Mouse (Mus musculus): ENCODE measurements around the gene Dusp13. TPM values are rescaled to one million over a fixed set of nuclear protein-coding genes. Genes with fewer than 3 reads are reported as not detected.

Gene Dusp13
- total RNA-seq, 1 experiment from 2014 or later: not detected

- ATAC-seq (replicated peaks; ENCODE audit: low read depth, poor library complexity, severe bottlenecking): no peak
Observed at GRCm38 (mm10) chr14:21748142-21748870, 2.7 kb downstream of the Dusp13 start.

- ATAC-seq (replicated peaks; ENCODE audit: low read depth, poor library complexity, severe bottlenecking): no peak
Observed at GRCm38 (mm10) chr14:21747436-21748141, 3.4 kb downstream of the Dusp13 start.

GRCm38 (mm10) chr14:21746846-21747245 is 4.1 kb downstream of the Dusp13 start:
- no peak for ATAC-seq (replicated peaks; ENCODE audit: low read depth, poor library complexity, severe bottlenecking)

- no peak for ATAC-seq (replicated peaks; ENCODE audit: low read depth, poor library complexity, severe bottlenecking)
Observed at GRCm38 (mm10) chr14:21746251-21746650, 4.7 kb downstream of the Dusp13 start.

- peak; percentile 77 for ATAC-seq (replicated peaks; ENCODE audit: low read depth, poor library complexity, severe bottlenecking)
Observed at GRCm38 (mm10) chr14:21745149-21745548, 5.8 kb downstream of the Dusp13 start.

GRCm38 (mm10) chr14:21744169-21744568 is 6.8 kb downstream of the Dusp13 start:
- no peak for ATAC-seq (replicated peaks; ENCODE audit: low read depth, poor library complexity, severe bottlenecking)

GRCm38 (mm10) chr14:21742441-21742840 is 8.5 kb downstream of the Dusp13 start:
- no peak for ATAC-seq (replicated peaks; ENCODE audit: low read depth, poor library complexity, severe bottlenecking)

GRCm38 (mm10) chr14:21741786-21742185 is 9.2 kb downstream of the Dusp13 start:
- ATAC-seq (replicated peaks; ENCODE audit: low read depth, poor library complexity, severe bottlenecking): peak; percentile 67

GRCm38 (mm10) chr14:21741314-21741713 is 9.7 kb downstream of the Dusp13 start:
- ATAC-seq (replicated peaks; ENCODE audit: low read depth, poor library complexity, severe bottlenecking): no peak

GRCm38 (mm10) chr14:21740345-21740744 is 10.6 kb downstream of the Dusp13 start:
- no peak for ATAC-seq (replicated peaks; ENCODE audit: low read depth, poor library complexity, severe bottlenecking)

GRCm38 (mm10) chr14:21733131-21733905 is 17.7 kb downstream of the Dusp13 start:
- no peak for ATAC-seq (replicated peaks; ENCODE audit: low read depth, poor library complexity, severe bottlenecking)

GRCm38 (mm10) chr14:21729936-21730335 is 21.0 kb downstream of the Dusp13 start:
- ATAC-seq (replicated peaks; ENCODE audit: low read depth, poor library complexity, severe bottlenecking): no peak

- no peak for ATAC-seq (replicated peaks; ENCODE audit: low read depth, poor library complexity, severe bottlenecking)
Observed at GRCm38 (mm10) chr14:21729031-21729732, 21.8 kb downstream of the Dusp13 start.

- ATAC-seq (replicated peaks; ENCODE audit: low read depth, poor library complexity, severe bottlenecking): no peak
Observed at GRCm38 (mm10) chr14:21722021-21722698, 28.8 kb downstream of the Dusp13 start.

- no peak for ATAC-seq (replicated peaks; ENCODE audit: low read depth, poor library complexity, severe bottlenecking)
Observed at GRCm38 (mm10) chr14:21720430-21721205, 30.4 kb downstream of the Dusp13 start.

GRCm38 (mm10) chr14:21719646-21720383 is 31.2 kb downstream of the Dusp13 start:
- no peak for ATAC-seq (replicated peaks; ENCODE audit: low read depth, poor library complexity, severe bottlenecking)

GRCm38 (mm10) chr14:21714486-21714885 is 36.5 kb downstream of the Dusp13 start, which contains the start of gene Dupd1:
TSS of gene Dupd1 (minus strand) at chr14:21714576.
- no peak for ATAC-seq (replicated peaks; ENCODE audit: low read depth, poor library complexity, severe bottlenecking)

- no peak for ATAC-seq (replicated peaks; ENCODE audit: low read depth, poor library complexity, severe bottlenecking)
Observed at GRCm38 (mm10) chr14:21711231-21711630, 39.8 kb downstream of the Dusp13 start.

Measured in common myeloid progenitor, adult 5-6 weeks (primary cell).